Mouse (Mus musculus) left cerebral cortex, postnatal 10 days (tissue): ENCODE measurements at regions not wholly inside any gene's neighbourhood (a gene's known extent, or its start where the extent isn't known, plus 50 kb on each side); places are given as distances from the start of the nearest gene placed in this dataset.
"Not testable (repeated sequence)": the region's sequence is repeated elsewhere in the genome, so short reads cannot be mapped to it uniquely, and the experiment has no call there.

Source experiments
- DNase-seq, 2 experiments: peaks; one replicate each; pipeline ENCODE4 v3.0.0; 2021 to 2022; ENCODE audit warnings: low spot score in 2 of 2, mixed read lengths in 1 of 2; ENCODE audit errors: extremely low spot score in 1 of 2
- intact Hi-C: fragments of 180-260 bp; cut with DNase I; formaldehyde crosslinking; loops from one replicate; pipeline ENCODE4 v1.15.1; 2025

- DNase-seq, result no peak
Observed at GRCm38 (mm10) chr12:29046009-29046408, 294.4 kb downstream of the Eipr1 start.

GRCm38 (mm10) chr12:29048596-29048995 lies 297.0 kb downstream of the Eipr1 start:
- intact Hi-C loops, DNase-seq: not testable (repeated sequence)

More at GRCm38 (mm10) chr12:29046009-29046408, 294.4 kb downstream of the Eipr1 start:
- intact Hi-C loops, result no loop called here

- DNase-seq, result peak in 1 of 2 experiments; percentile 59
- intact Hi-C loops, result no loop called here
Observed at GRCm38 (mm10) chr12:29049105-29049511, 297.5 kb downstream of the Eipr1 start.

GRCm38 (mm10) chr12:29049801-29050200 lies 298.2 kb downstream of the Eipr1 start:
- no peak for DNase-seq
- intact Hi-C loops, result no loop called here

GRCm38 (mm10) chr12:29050516-29051251 lies 299.1 kb downstream of the Eipr1 start:
- intact Hi-C loops, result no loop called here
- DNase-seq, result no peak

- intact Hi-C loops, result no loop called here
- peak in 1 of 2 experiments; percentile 54 for DNase-seq
Observed at GRCm38 (mm10) chr12:29054367-29054766, 302.8 kb downstream of the Eipr1 start.

- no peak for DNase-seq
- intact Hi-C loops, result no loop called here
Observed at GRCm38 (mm10) chr12:29062025-29062637, 310.5 kb downstream of the Eipr1 start.

GRCm38 (mm10) chr12:29062801-29063200 lies 311.2 kb downstream of the Eipr1 start:
- intact Hi-C loops, result no loop called here
- DNase-seq, result no peak

GRCm38 (mm10) chr12:29068180-29068579 lies 316.6 kb downstream of the Eipr1 start:
- DNase-seq, result no peak
- intact Hi-C loops, result no loop called here

- no peak for DNase-seq
- intact Hi-C loops, result no loop called here
Observed at GRCm38 (mm10) chr12:29075096-29075852, 323.7 kb downstream of the Eipr1 start.

GRCm38 (mm10) chr12:29076606-29077005 lies 325.0 kb downstream of the Eipr1 start:
- no peak for DNase-seq
- intact Hi-C loops, result no loop called here

GRCm38 (mm10) chr12:29079011-29079410 lies 327.4 kb downstream of the Eipr1 start:
- intact Hi-C loops, result no loop called here

GRCm38 (mm10) chr12:29083426-29084221 lies 332.0 kb downstream of the Eipr1 start:
- intact Hi-C loops, result no loop called here
- peak; percentile 52 to 59 for DNase-seq

More at GRCm38 (mm10) chr12:29079011-29079410, 327.4 kb downstream of the Eipr1 start:
- no peak for DNase-seq

GRCm38 (mm10) chr12:29087245-29087644 lies 335.6 kb downstream of the Eipr1 start:
- intact Hi-C loops, DNase-seq: not testable (repeated sequence)

- intact Hi-C loops, result no loop called here
Observed at GRCm38 (mm10) chr12:29089634-29090033, 338.0 kb downstream of the Eipr1 start.

GRCm38 (mm10) chr12:29090451-29090850 lies 338.8 kb downstream of the Eipr1 start:
- DNase-seq, result no peak
- intact Hi-C loops, result no loop called here

More at GRCm38 (mm10) chr12:29089634-29090033, 338.0 kb downstream of the Eipr1 start:
- no peak for DNase-seq

- intact Hi-C loops, result no loop called here
- DNase-seq, result no peak
Observed at GRCm38 (mm10) chr12:29095406-29096032, 343.9 kb downstream of the Eipr1 start.
